17 mouse cellular contexts compared by ENCODE assay signal in the genomic region with DNA sequence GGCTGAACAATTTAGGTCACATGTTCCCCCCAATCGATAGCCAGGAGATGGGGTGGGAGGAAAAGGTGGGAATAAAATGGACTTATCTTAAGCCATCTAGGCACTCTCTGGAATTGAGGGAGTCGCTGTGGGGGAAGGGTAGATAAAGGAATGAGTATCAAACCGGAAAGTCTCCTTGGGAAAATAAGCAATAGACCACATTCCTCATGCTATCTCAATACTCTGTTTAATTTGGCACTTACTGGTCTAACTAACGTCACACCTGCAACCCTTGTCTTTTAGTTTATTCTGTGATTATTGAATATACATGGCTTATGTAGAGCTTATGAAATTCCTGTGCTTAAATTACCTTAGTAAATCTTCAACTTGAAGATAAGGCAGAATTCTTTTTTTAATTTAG.
"Had no signal": no experiment of that assay in that cellular context is flagged by ENCODE, and none has a peak within 500 bp of the region (broad histone marks: within the 10 kb centered on the region; RNA-seq: fewer than 3 reads in every experiment).

No protein-coding gene starts in this region.

- H3K36me3 ChIP-seq: limb, embryonic 15.5 days; midbrain, embryonic 15.5 days; neural tube, embryonic 12.5 days had no signal

- H3K27me3 ChIP-seq: limb, embryonic 15.5 days; midbrain, embryonic 15.5 days; neural tube, embryonic 12.5 days had no signal

- H3K9ac ChIP-seq: limb, embryonic 15.5 days; liver, embryonic 14.5 days; midbrain, embryonic 15.5 days; neural tube, embryonic 12.5 days had no signal

- H3K4me3 ChIP-seq: limb, embryonic 15.5 days; midbrain, embryonic 15.5 days; neural tube, embryonic 12.5 days had no signal

- H3K9me3 ChIP-seq: limb, embryonic 15.5 days; megakaryocyte, embryonic 14.5 days; midbrain, embryonic 15.5 days; neural tube, embryonic 12.5 days had no signal

- H3K4me2 ChIP-seq: limb, embryonic 15.5 days; midbrain, embryonic 11.5 days; midbrain, embryonic 15.5 days; neural tube, embryonic 12.5 days had no signal

- DNase-seq: kidney, adult 11 months; kidney, adult 9 months; kidney, postnatal 36 days; layer of hippocampus, adult 9-11 months; layer of hippocampus, postnatal 36 days; retina, postnatal 1 day; right cerebral cortex, postnatal 14 days; thymus, adult 2 months; thymus, postnatal 25 days had no signal

- H3K4me1 ChIP-seq: megakaryocyte, embryonic 14.5 days; midbrain, embryonic 15.5 days; neural tube, embryonic 12.5 days had no signal

- ATAC-seq: midbrain, embryonic 15.5 days had no signal

- H3K27ac ChIP-seq: kidney, postnatal 0 days; limb, embryonic 15.5 days; liver, embryonic 14.5 days; macrophage; midbrain, embryonic 15.5 days; neural tube, embryonic 12.5 days had no signal
